Mouse (Mus musculus): Measurements from ENCODE around the gene Retreg3.

DNA sequence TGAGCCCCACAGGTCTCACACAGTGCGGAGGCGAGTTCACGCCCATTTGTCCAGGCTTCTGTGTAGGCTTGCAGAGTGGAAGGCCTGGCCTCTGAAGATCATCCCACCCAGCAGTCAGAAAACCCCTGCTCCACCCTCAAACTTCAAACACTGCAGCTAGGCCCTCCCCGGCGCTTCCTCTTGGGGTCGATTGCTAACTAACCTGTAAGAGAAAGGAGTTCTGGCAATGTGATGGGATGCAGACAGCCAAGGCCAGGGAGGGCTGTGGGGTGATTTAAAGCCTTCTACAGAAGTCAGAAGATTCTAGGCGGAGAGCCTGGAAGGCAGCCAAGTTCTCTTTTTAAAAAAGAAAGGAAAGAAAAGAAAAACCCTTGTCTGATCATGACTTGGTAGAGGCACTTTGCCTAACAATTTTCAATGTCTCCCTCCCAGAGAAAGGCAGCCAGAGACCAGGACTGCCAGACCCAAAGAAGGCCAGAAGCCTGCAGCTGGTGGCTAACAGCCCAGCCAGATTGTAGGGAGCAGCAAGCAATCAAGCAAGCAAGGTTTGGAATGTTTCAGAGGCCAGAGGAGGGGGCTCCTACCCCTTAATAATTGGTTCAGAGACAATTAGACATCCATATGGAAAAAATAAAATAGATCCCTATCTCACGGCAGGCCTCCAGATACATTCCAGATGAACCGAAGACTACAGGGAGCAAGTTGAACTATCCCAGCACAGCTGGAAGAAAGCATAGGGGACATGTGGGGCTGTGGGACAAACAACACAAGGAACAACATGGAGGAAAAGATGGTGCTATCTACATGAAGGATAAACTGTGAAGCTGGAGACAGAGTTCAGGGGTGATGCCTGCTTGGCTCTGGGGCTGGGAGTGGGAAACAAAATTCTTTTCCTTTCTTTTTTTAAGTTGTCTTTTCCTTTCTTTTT is 29.7 kb upstream of the Retreg3 start:
- TF ChIP-seq CTCF (IDR thresholded peaks at IDR 0.05; ENCODE audit: borderline replicate concordance, insufficient read depth, low read depth, low read length) (no peak), POLR2A (IDR thresholded peaks at IDR 0.05; ENCODE audit: borderline replicate concordance, insufficient read depth, low read length) (no peak)

Measured in cerebellum, adult 2 months (tissue).